Mouse (Mus musculus) midbrain, embryonic 11.5 days (tissue): ENCODE data around the gene Egfr. TPM values are rescaled to one million over a fixed set of nuclear protein-coding genes. Genes with fewer than 3 reads are reported as not detected.

Experiments used
- ATAC-seq: fragments of 200-750 bp; cut with Nextera tagmentation; 2 replicates; pipeline ENCODE4 v1.8.0; 2017; ENCODE audit warnings: moderate TSS enrichment, moderate library complexity; ENCODE audit not compliant: low FRiP score
- DNase-seq: peaks from one replicate; pipeline ENCODE4 v3.0.0; 2015; ENCODE audit warnings: low spot score; ENCODE audit errors: missing footprints
- H3K27ac ChIP-seq: fragments of 300-500 bp; sonication (generic); 2 replicates; pipeline ENCODE4 v1.5.1; 2014; ENCODE audit warnings: low read depth, low read length
- H3K27me3 ChIP-seq: fragments of 300-500 bp; sonication (generic); 2 replicates; pipeline ENCODE4 v1.6.1; 2014; ENCODE audit warnings: mild to moderate bottlenecking, low read length, moderate library complexity, mixed read lengths; ENCODE audit not compliant: control insufficient read depth, insufficient read depth
- H3K36me3 ChIP-seq: fragments of 300-500 bp; sonication (generic); 2 replicates; pipeline ENCODE4 v1.6.1; 2014; ENCODE audit warnings: mild to moderate bottlenecking, low read length, moderate library complexity, mixed read lengths; ENCODE audit not compliant: control insufficient read depth, insufficient read depth
- H3K4me1 ChIP-seq: fragments of 300-500 bp; sonication (generic); 2 replicates; pipeline ENCODE4 v1.6.1; 2014; ENCODE audit warnings: low read length; ENCODE audit not compliant: control insufficient read depth, insufficient read depth
- H3K4me2 ChIP-seq: fragments of 300-500 bp; sonication (generic); 2 replicates; pipeline ENCODE4 v1.6.1; 2014; ENCODE audit warnings: mild to moderate bottlenecking, moderate library complexity
- H3K4me3 ChIP-seq: fragments of 300-500 bp; sonication (generic); 2 replicates; pipeline ENCODE4 v1.5.1; 2014; ENCODE audit warnings: low read depth, low read length
- H3K9ac ChIP-seq: fragments of 300-500 bp; sonication (generic); 2 replicates; pipeline ENCODE4 v1.6.1; 2014; ENCODE audit warnings: low read length
- H3K9me3 ChIP-seq: fragments of 300-500 bp; sonication (generic); 2 replicates; pipeline ENCODE4 v1.6.1; 2016; ENCODE audit warnings: low read length; ENCODE audit not compliant: control insufficient read depth
- WGBS: fragments of 180-500 bp; shearing (Covaris S2); extraction: QIAGEN DNeasy Blood & Tissue Kit; methylation state at CpG from one replicate; pipeline ENCODE4 v1.1.7; 2014; 5-methylcytosine and 5-hydroxymethylcytosine counted together
- polyA plus RNA-seq: library from polyadenylated mRNA; unstranded; fragments of >200 nt; fragmentation: Nextera tagmentation; extraction: Ambion mirVana; gene quantifications from 2 replicates; pipeline ENCODE4 v1.2.1, GENCODE M21; 2014

The Egfr gene
- polyA plus RNA-seq, 1 experiment from 2014 or later: 4.5 TPM

- no peak for ATAC-seq
- Histone ChIP-seq H3K4me1 (0 out of 2 replicates have a peak, but pooled peaks cover 5% of the 10 kb centered on the region), H3K27me3 (no peaks in the 10 kb centered on the region), H3K36me3 (no peaks in the 10 kb centered on the region), H3K9me3 (no peaks in the 10 kb centered on the region), H3K9ac (peak overlapping the region; percentile 53), H3K4me2 (peak overlapping the region; percentile 40), H3K4me3 (peak overlapping the region; percentile 57), H3K27ac (no peak overlapping the region)
- DNase-seq: peak; percentile 83
- WGBS: 49% methylated on average over 13 of the region's 13 CpGs
Observed at GRCm38 (mm10) chr11:16950226-16950975, 198.4 kb downstream of the Egfr start.

- H3K27me3 ChIP-seq: no peaks in the 10 kb centered on the region
- peak; percentile 100 for ATAC-seq
- no peaks in the 10 kb centered on the region for H3K36me3 ChIP-seq
- H3K9ac ChIP-seq: peak within 1 kb of the TSS; percentile 80
- peak; percentile 99 for DNase-seq
- H3K4me3 ChIP-seq: peak within 1 kb of the TSS; percentile 57
- 0 out of 2 replicates have a peak, but pooled peaks cover 5% of the 10 kb centered on the region for H3K4me1 ChIP-seq
- H3K4me2 ChIP-seq: peak within 1 kb of the TSS; percentile 73
- under 1% methylated on average over 38 of the region's 38 CpGs for WGBS
- no peaks in the 10 kb centered on the region for H3K9me3 ChIP-seq
- 0 out of 2 replicates have a peak within 1 kb of the TSS, but pooled peaks have one; percentile 16 for H3K27ac ChIP-seq
Observed at GRCm38 (mm10) chr11:16950976-16951760, 199.2 kb downstream of the Egfr start, which contains the start of gene Fbxo48. Gene Fbxo48 (plus strand): TSS chr11:16951375.

- H3K4me3 ChIP-seq: peak overlapping the region; percentile 57
- no peaks in the 10 kb centered on the region for H3K36me3 ChIP-seq
- no peak overlapping the region for H3K27ac ChIP-seq
- no peaks in the 10 kb centered on the region for H3K27me3 ChIP-seq
- H3K9me3 ChIP-seq: no peaks in the 10 kb centered on the region
- peak overlapping the region; percentile 80 for H3K9ac ChIP-seq
- H3K4me2 ChIP-seq: peak overlapping the region; percentile 73
- WGBS: 4% methylated on average over 9 of the region's 9 CpGs
- no peak for DNase-seq
- no peak for ATAC-seq
- H3K4me1 ChIP-seq: 0 out of 2 replicates have a peak, but pooled peaks cover 5% of the 10 kb centered on the region
Observed at GRCm38 (mm10) chr11:16951761-16952010, 199.7 kb downstream of the Egfr start.

GRCm38 (mm10) chr11:16956115-16956862 lies 204.3 kb downstream of the Egfr start:
- Histone ChIP-seq H3K4me1 (0 out of 2 replicates have a peak, but pooled peaks cover 2% of the 10 kb centered on the region), H3K27ac (no peak overlapping the region), H3K4me3 (no peak overlapping the region), H3K27me3 (no peaks in the 10 kb centered on the region), H3K9ac (no peak overlapping the region), H3K36me3 (no peaks in the 10 kb centered on the region), H3K9me3 (no peaks in the 10 kb centered on the region), H3K4me2 (no peak overlapping the region)
- ATAC-seq (no peak), DNase-seq (no peak)
- WGBS: 92% methylated on average over 6 of the region's 6 CpGs

- DNase-seq (no peak), ATAC-seq (no peak)
- no peak overlapping the region for H3K4me2 ChIP-seq
- no peak overlapping the region for H3K9ac ChIP-seq
- no peaks in the 10 kb centered on the region for H3K9me3 ChIP-seq
- H3K4me3 ChIP-seq: no peak overlapping the region
- H3K27ac ChIP-seq: no peak overlapping the region
- 88% methylated on average over 6 of the region's 6 CpGs for WGBS
- no peaks in the 10 kb centered on the region for H3K4me1 ChIP-seq
- no peaks in the 10 kb centered on the region for H3K27me3 ChIP-seq
- H3K36me3 ChIP-seq: no peaks in the 10 kb centered on the region
Observed at GRCm38 (mm10) chr11:16957030-16957429, 205.0 kb downstream of the Egfr start.

- Histone ChIP-seq H3K36me3 (no peaks in the 10 kb centered on the region), H3K27me3 (no peaks in the 10 kb centered on the region), H3K9ac (no peak overlapping the region), H3K4me2 (no peak overlapping the region), H3K4me1 (no peaks in the 10 kb centered on the region), H3K4me3 (no peak overlapping the region), H3K27ac (no peak overlapping the region), H3K9me3 (no peaks in the 10 kb centered on the region)
- WGBS: 91% methylated on average over 1 of the region's 1 CpGs
- ATAC-seq (no peak), DNase-seq (no peak)
Observed at GRCm38 (mm10) chr11:16958520-16958919, 206.5 kb downstream of the Egfr start.

Other genes starting within 250 kb of the Egfr start
- gene Sec61g, start 243.7 kb upstream of the Egfr start, polyA plus RNA-seq: 40.4 and 42.1 TPM in 2 replicates
- gene Fbxo48, start 199.2 kb downstream of the Egfr start, polyA plus RNA-seq: 2.4 and 2.8 TPM in 2 replicates